Mouse (Mus musculus) neutrophil, adult 5-6 weeks (primary cell): ENCODE measurements around the gene Spop. TPM values are rescaled to one million over a fixed set of nuclear protein-coding genes. Genes with fewer than 3 reads are reported as not detected.

ENCODE experiments used
- ATAC-seq: fragments of 151-379, 151-347 bp; 2 replicates; pipeline ENCODE4 v1.8.0; 2017; ENCODE audit warnings: mild to moderate bottlenecking, moderate TSS enrichment; ENCODE audit not compliant: insufficient number of reproducible peaks, poor library complexity, low FRiP score, severe bottlenecking; ENCODE audit errors: extremely low read depth
- total RNA-seq: library from RNA; stranded (forward); fragments of 200-1000 nt; gene quantifications from 2 replicates; pipeline ENCODE4 v1.2.3, GENCODE M21; 2017

Spop gene
- total RNA-seq, 1 experiment from 2014 or later, result 104 TPM

DNA sequence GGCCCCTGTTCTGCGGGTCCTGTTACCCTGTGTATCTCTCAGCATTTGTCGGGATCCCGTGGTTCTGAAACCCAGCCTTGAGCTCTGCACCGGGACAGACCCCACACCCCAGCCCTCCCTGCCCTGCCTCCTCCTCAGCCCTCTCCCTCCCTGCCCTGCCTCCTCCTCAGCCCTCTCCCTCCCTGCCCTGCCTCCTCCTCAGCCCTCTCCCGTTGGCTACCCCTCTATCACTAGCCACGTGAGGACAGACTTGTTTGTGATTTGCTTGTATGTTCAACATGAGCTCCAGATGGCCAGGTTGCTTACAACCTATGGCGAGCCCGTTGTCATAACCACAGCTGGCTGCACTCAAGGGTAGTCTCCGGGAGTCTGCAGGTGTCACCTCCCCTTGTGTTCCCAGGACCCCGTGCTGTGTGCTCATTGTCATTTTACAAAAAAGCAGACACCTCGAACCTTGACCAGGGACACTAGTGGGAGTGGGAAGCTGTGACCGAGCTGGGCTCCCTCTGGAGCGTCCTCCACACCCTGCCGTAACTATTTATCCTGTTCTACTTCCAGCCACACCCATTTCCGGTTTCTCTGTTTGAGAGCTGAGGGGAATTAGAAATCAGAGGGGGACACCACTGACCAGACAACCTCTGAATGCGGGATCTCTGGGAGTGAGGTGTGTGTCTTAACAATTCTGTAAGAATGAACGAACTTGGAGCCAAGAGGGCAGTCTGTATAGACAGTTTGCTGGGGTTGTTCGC is 126.9 kb downstream of the Spop start:
- no peak for ATAC-seq

Other genes starting within 250 kb of the Spop start
- 0.86 TPM in 1 of 2 replicates, not detected in the other for gene Tac4, start 152.6 kb upstream of the Spop start, total RNA-seq
- gene Kat7, start 103.8 kb upstream of the Spop start, total RNA-seq, result 63.7 and 69.5 TPM in 2 replicates
- gene Fam117a, start 77.1 kb upstream of the Spop start, total RNA-seq, result 45.7 and 48.7 TPM in 2 replicates
- 29.1 and 35.5 TPM in 2 replicates for gene Slc35b1, start 29.4 kb upstream of the Spop start, total RNA-seq
- gene Nxph3, start 100.5 kb downstream of the Spop start, total RNA-seq, result not detected in 2 replicates
- gene Ngfr, start 173.7 kb downstream of the Spop start, total RNA-seq, result 2.6 and 3.4 TPM in 2 replicates